Mouse (Mus musculus) CH12.LX (cell line): ENCODE results near the gene Ms4a14. TPM values are rescaled to one million over a fixed set of nuclear protein-coding genes. Genes with fewer than 3 reads are reported as not detected.

Experiments used
- DNase-seq: peaks from one replicate; pipeline ENCODE4 v3.0.0-alpha.2; 2013; ENCODE audit errors: extremely low read depth
- H3K27ac ChIP-seq: 2 replicates; pipeline ENCODE4 v1.5.1; 2012; ENCODE audit warnings: low read depth, mild to moderate bottlenecking, control low read depth, moderate library complexity; ENCODE audit not compliant: insufficient read depth
- H3K27me3 ChIP-seq: replicated peaks from 2 replicates; pipeline ENCODE3; 2012; ENCODE audit warnings: inconsistent platforms
- H3K36me3 ChIP-seq, 2 experiments: replicated peaks in 1 of 2; 2 replicates each; pipeline versions ENCODE3 to v1.6.1; 2012; ENCODE audit warnings: inconsistent platforms in 1 of 2, low read length in 1 of 2, mild to moderate bottlenecking in 1 of 2, mixed read lengths in 1 of 2, moderate library complexity in 1 of 2; ENCODE audit not compliant: control insufficient read depth in 1 of 2, insufficient read depth in 1 of 2
- H3K4me1 ChIP-seq, 2 experiments: 2 replicates each; pipeline ENCODE4 v1.6.1; 2012; ENCODE audit warnings: inconsistent platforms in 1 of 2, moderate library complexity in 1 of 2; ENCODE audit not compliant: insufficient read depth in 2 of 2, control insufficient read depth in 1 of 2
- H3K4me2 ChIP-seq: 2 replicates; pipeline ENCODE4 v1.6.1; 2012; ENCODE audit warnings: low read depth, mild to moderate bottlenecking, control low read depth; ENCODE audit not compliant: poor library complexity, insufficient read depth, severe bottlenecking
- H3K4me3 ChIP-seq, 3 experiments: fragments of 150-350 bp in 1 of 3; sonication (generic) in 1 of 3; replicated peaks in 1 of 3; 2 replicates each; pipeline versions ENCODE3 to v1.5.1; 2011 to 2012; ENCODE audit warnings: low read depth in 2 of 3, low read length in 2 of 3, mild to moderate bottlenecking in 2 of 3, moderate library complexity in 2 of 3, control low read depth in 1 of 3, improper control_type of control experiment in 1 of 3, inconsistent platforms in 1 of 3, mixed read lengths in 1 of 3; ENCODE audit not compliant: poor library complexity in 1 of 3
- H3K79me2 ChIP-seq: replicated peaks from 2 replicates; pipeline ENCODE4 v1.6.1; 2012; ENCODE audit warnings: mild to moderate bottlenecking, moderate library complexity; ENCODE audit not compliant: control insufficient read depth, poor library complexity, insufficient read depth, severe bottlenecking; ENCODE audit errors: extremely low read depth
- H3K9ac ChIP-seq: 2 replicates; pipeline ENCODE4 v1.6.1; 2012; ENCODE audit warnings: low read depth, mild to moderate bottlenecking, control low read depth, moderate library complexity; ENCODE audit not compliant: insufficient read depth
- H3K9me3 ChIP-seq: replicated peaks from 2 replicates; pipeline ENCODE3; 2012; ENCODE audit warnings: low read length, inconsistent platforms, mixed read lengths
- BHLHE40 ChIP-seq: IDR thresholded peaks from 2 replicates; pipeline ENCODE4 v1.6.1; 2011; ENCODE audit warnings: mild to moderate bottlenecking, low read depth, low read length, improper control_type of control experiment
- CTCF ChIP-seq, 2 experiments: IDR thresholded peaks in 1 of 2; conservative IDR thresholded peaks in 1 of 2; 2 replicates each; pipeline ENCODE4 v1.5.1; 2011 to 2012; ENCODE audit warnings: low read depth in 2 of 2, low read length in 2 of 2, improper control_type of control experiment in 1 of 2, inconsistent platforms in 1 of 2, mild to moderate bottlenecking in 1 of 2, moderate library complexity in 1 of 2
- E2F4 ChIP-seq: IDR thresholded peaks from 2 replicates; pipeline ENCODE4 v1.6.1; 2011; ENCODE audit warnings: low read depth, low read length, improper control_type of control experiment; ENCODE audit not compliant: insufficient replicate concordance
- ETS1 ChIP-seq: conservative IDR thresholded peaks from 2 replicates; pipeline ENCODE4 v1.6.1; 2012; ENCODE audit warnings: low read depth, mild to moderate bottlenecking, inconsistent platforms, low read length, improper control_type of control experiment, moderate library complexity
- HCFC1 ChIP-seq: IDR thresholded peaks from 2 replicates; pipeline ENCODE4 v1.6.1; 2012; ENCODE audit warnings: low read depth, mild to moderate bottlenecking, inconsistent platforms, low read length, improper control_type of control experiment
- IRF4 ChIP-seq: IDR thresholded peaks from 2 replicates; pipeline ENCODE4 v1.6.1; 2014; ENCODE audit warnings: low read depth, mild to moderate bottlenecking, inconsistent platforms, low read length, improper control_type of control experiment
- JUND ChIP-seq: conservative IDR thresholded peaks from 2 replicates; pipeline ENCODE4 v1.6.1; 2011; ENCODE audit warnings: low read depth, low read length, improper control_type of control experiment
- KAT2A ChIP-seq: IDR thresholded peaks from 2 replicates; pipeline ENCODE4 v1.6.1; 2012; ENCODE audit warnings: low read length, improper control_type of control experiment, inconsistent platforms; ENCODE audit not compliant: insufficient replicate concordance
- MAX ChIP-seq: IDR thresholded peaks from 2 replicates; pipeline ENCODE4 v1.6.1; 2011; ENCODE audit warnings: low read length, improper control_type of control experiment
- MAZ ChIP-seq: IDR thresholded peaks from 2 replicates; pipeline ENCODE4 v1.6.1; 2012; ENCODE audit warnings: low read depth, mild to moderate bottlenecking, inconsistent platforms, low read length, improper control_type of control experiment, moderate library complexity
- MXI1 ChIP-seq: IDR thresholded peaks from 2 replicates; pipeline ENCODE4 v1.6.1; 2011; ENCODE audit warnings: mild to moderate bottlenecking, low read depth, low read length, improper control_type of control experiment
- MYC ChIP-seq: IDR thresholded peaks from 2 replicates; pipeline ENCODE4 v1.6.1; 2011; ENCODE audit warnings: low read depth, mild to moderate bottlenecking, improper control_type of control experiment, low read length
- NELFE ChIP-seq: IDR thresholded peaks from 2 replicates; pipeline ENCODE4 v1.6.1; 2011; ENCODE audit warnings: low read depth, low read length, improper control_type of control experiment
- NRF1 ChIP-seq: IDR thresholded peaks from 2 replicates; pipeline ENCODE4 v1.6.1; 2014; ENCODE audit warnings: low read depth, mild to moderate bottlenecking, inconsistent platforms, low read length, improper control_type of control experiment, moderate library complexity
- PAX5 ChIP-seq: IDR thresholded peaks from 2 replicates; pipeline ENCODE4 v1.6.1; 2012; ENCODE audit warnings: low read length, inconsistent platforms, mixed read lengths
- POLR2A ChIP-seq: IDR thresholded peaks from 2 replicates; pipeline ENCODE4 v1.6.1; 2011; ENCODE audit warnings: low read depth, mild to moderate bottlenecking, improper control_type of control experiment, low read length
- RAD21 ChIP-seq: IDR thresholded peaks from 2 replicates; pipeline ENCODE4 v1.6.1; 2011; ENCODE audit warnings: low read depth, mild to moderate bottlenecking, low read length, improper control_type of control experiment, moderate library complexity
- RCOR1 ChIP-seq: conservative IDR thresholded peaks from 2 replicates; pipeline ENCODE4 v1.6.1; 2012; ENCODE audit warnings: low read depth, mild to moderate bottlenecking, inconsistent platforms, low read length, improper control_type of control experiment
- SMC3 ChIP-seq: IDR thresholded peaks from 2 replicates; pipeline ENCODE4 v1.6.1; 2011; ENCODE audit warnings: low read depth, low read length, improper control_type of control experiment
- TBP ChIP-seq: conservative IDR thresholded peaks from 2 replicates; pipeline ENCODE4 v1.6.1; 2011; ENCODE audit warnings: low read depth, low read length, improper control_type of control experiment
- TCF12 ChIP-seq: IDR thresholded peaks from 2 replicates; pipeline ENCODE4 v1.6.1; 2014; ENCODE audit warnings: low read depth, mild to moderate bottlenecking, inconsistent platforms, low read length, improper control_type of control experiment
- USF2 ChIP-seq: conservative IDR thresholded peaks from 2 replicates; pipeline ENCODE4 v1.6.1; 2011; ENCODE audit warnings: low read depth, low read length, improper control_type of control experiment
- ZC3H11A ChIP-seq: IDR thresholded peaks from 2 replicates; pipeline ENCODE4 v1.6.1; 2012; ENCODE audit warnings: low read depth, mild to moderate bottlenecking, inconsistent platforms, low read length, improper control_type of control experiment
- ZKSCAN1 ChIP-seq: IDR thresholded peaks from 2 replicates; pipeline ENCODE4 v1.6.1; 2012; ENCODE audit warnings: low read depth, inconsistent platforms, low read length, improper control_type of control experiment, borderline replicate concordance
- ZMIZ1 ChIP-seq: IDR thresholded peaks from 2 replicates; pipeline ENCODE4 v1.6.1; 2012; ENCODE audit warnings: low read depth, mild to moderate bottlenecking, inconsistent platforms, low read length, improper control_type of control experiment
- ZNF384 ChIP-seq: IDR thresholded peaks from 2 replicates; pipeline ENCODE4 v1.6.1; 2012; ENCODE audit warnings: low read depth, low read length, improper control_type of control experiment, inconsistent platforms
- dilution Hi-C: fragments of 300-500 bp; cut with MboI; formaldehyde crosslinking; loops from 2 replicates; pipeline ENCODE4 v1.14.3; 2020; ENCODE audit warnings: low sequenced_read_pairs; ENCODE audit not compliant: extremely low pct_unique_long_range_greater_than_20kb, extremely low pct_ligation_motif_present
- in situ Hi-C: fragments of 300-500 bp; cut with MboI; formaldehyde crosslinking; loops from 3 replicates; pipeline ENCODE4 v1.14.3; 2019; ENCODE audit warnings: low sequenced_read_pairs, low pct_ligation_motif_present, low pct_unique_long_range_greater_than_20kb, mixed read lengths
- polyA plus RNA-seq: library from polyadenylated mRNA; unstranded; fragments of >175 nt; gene quantifications from 2 replicates; pipeline ENCODE4 v1.2.1, GENCODE M21; 2012; ENCODE audit warnings: low read depth; ENCODE audit not compliant: insufficient read length
- total RNA-seq, 2 experiments: library from RNA; depleted of rRNA; stranded (reverse); fragments of 300-350 nt in 1 of 2; fragments of >200 nt in 1 of 2; gene quantifications; 2 replicates each; pipeline ENCODE4 v1.2.3; 2012 to 2014

Gene Ms4a14
- total and polyA plus RNA-seq, 3 experiments: 0.17 TPM; not detected in 2

GRCm38 (mm10) chr19:11292990-11293389 is 21.3 kb downstream of the Ms4a14 start:
- dilution Hi-C loops: no loop called here
- TF ChIP-seq RAD21 (no peak), TCF12 (no peak; the same call in 1 of the 2 replicates), HCFC1 (no peak), NELFE (no peak), SMC3 (no peak), MXI1 (peak; percentile 80; the same call in 1 of the 2 replicates), NRF1 (no peak), MAZ (no peak), ZKSCAN1 (no peak), BHLHE40 (peak; percentile 53; the same call in 1 of the 2 replicates), POLR2A (0 out of 2 replicates have a peak, but pooled peaks have one; percentile 23), ZMIZ1 (no peak), PAX5 (no peak), ZNF384 (no peak), KAT2A (no peak), JUND (no peak), USF2 (no peak), MAX (peak; percentile 76), RCOR1 (no peak), TBP (no peak), IRF4 (0 out of 2 replicates have a peak, but pooled peaks have one; percentile 4), E2F4 (no peak), ZC3H11A (no peak), CTCF (conservative IDR thresholded peaks at IDR 0.05 in 1 of 2, IDR thresholded peaks at IDR 0.05 in 1 of 2; ENCODE audit: low read depth in 2 of 2, low read length in 2 of 2) (no peak), MYC (peak; percentile 88), ETS1 (peak; percentile 7; the same call in 1 of the 2 replicates)
- Histone ChIP-seq H3K79me2 (no peaks in the 10 kb centered on the region), H3K4me2 (peak overlapping the region; percentile 9), H3K9me3 (no peaks in the 10 kb centered on the region), H3K27me3 (no peaks in the 10 kb centered on the region), H3K36me3 (no peaks in the 10 kb centered on the region), H3K4me3 (peak overlapping the region; percentile 47 to 61 (median 48)), H3K27ac (peak overlapping the region; percentile 47), H3K4me1 (peaks cover 2 to 6% of the 10 kb centered on the region in 2 experiments; a peak in 2 of 4 replicates), H3K9ac (peak overlapping the region; percentile 23)
- in situ Hi-C loops: no loop called here
- DNase-seq: peak; percentile 64
